Mouse (Mus musculus): Measurements from ENCODE around the gene Man2a2. TPM values are rescaled to one million over a fixed set of nuclear protein-coding genes. Genes with fewer than 3 reads are reported as not detected.

Gene Man2a2
- polyA plus RNA-seq, 1 experiment from 2014 or later: 24.0 TPM

DNA sequence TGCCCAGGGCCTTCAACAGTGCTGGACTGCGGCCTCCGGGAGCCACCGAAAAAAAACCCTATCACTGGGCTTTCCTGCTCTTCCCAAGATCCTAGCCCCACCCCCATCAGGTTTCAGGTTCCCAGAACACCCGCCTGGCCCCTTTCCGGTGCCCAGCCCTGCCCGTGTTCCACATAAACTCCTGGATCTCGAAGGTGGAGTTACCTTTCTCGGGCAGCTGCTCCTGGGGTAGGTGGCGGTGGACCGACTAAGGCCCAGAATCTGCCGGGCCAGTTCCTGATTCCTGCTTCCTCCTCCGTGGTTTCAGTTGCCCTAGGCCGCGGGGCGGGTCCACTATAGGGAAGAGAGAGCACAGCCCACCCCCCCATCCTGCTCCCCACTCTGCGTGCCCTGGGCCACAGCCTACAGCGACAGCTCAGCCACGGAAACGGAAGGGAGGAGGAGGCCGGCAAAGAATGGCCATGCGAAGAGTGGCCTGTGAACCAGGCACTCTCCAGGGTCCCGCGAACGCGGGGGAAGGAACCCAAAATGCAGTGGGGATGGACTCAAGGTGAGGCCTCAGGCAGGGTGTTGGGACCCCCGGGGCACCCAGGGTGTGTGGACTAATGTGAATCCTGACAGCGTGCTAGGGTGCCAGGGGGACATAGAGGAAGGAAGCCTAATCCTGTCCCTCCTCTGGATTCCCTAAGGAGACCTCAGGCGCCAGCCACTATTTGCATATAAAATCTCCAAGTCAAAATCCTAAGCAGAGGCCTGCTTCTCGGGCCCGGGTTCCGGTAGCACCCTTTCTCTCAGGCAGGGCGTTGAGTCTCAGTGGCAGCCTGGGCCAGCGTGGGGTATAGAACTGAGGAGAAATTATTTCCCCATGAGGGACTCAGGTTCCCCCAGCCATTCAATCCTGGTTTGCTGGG lies 16.7 kb upstream of the Man2a2 start, which contains the start of gene Fes:
TSS of gene Fes (minus strand) at position 314 of the 911 bp plus-strand sequence.
- 0 out of 2 replicates have a peak, but pooled peaks have one; percentile 10 for ATAC-seq
- H3K4me2 ChIP-seq (ENCODE audit: low read length): no peak within 1 kb of the TSS
- peaks cover 8% of the 10 kb centered on the region for H3K36me3 ChIP-seq (ENCODE audit: control insufficient read depth, insufficient read depth)

GRCm38 (mm10) chr7:80387033-80387632 lies 16.0 kb upstream of the Man2a2 start:
- Histone ChIP-seq H3K4me1 (replicated peaks; ENCODE audit: control insufficient read depth, insufficient read depth, low read length) (peaks cover 5% of the 10 kb centered on the region; the same call in 1 of the 2 replicates), H3K9ac (replicated peaks; ENCODE audit: low read depth, low read length) (no peak overlapping the region), H3K27me3 (replicated peaks; ENCODE audit: control insufficient read depth, insufficient read depth, low read length) (peaks cover 7% of the 10 kb centered on the region), H3K36me3 (ENCODE audit: control insufficient read depth, insufficient read depth) (peaks cover 2% of the 10 kb centered on the region), H3K9me3 (ENCODE audit: control insufficient read depth, low read length) (no peaks in the 10 kb centered on the region), H3K27ac (ENCODE audit: low read length) (no peak overlapping the region), H3K4me2 (ENCODE audit: low read length) (no peak overlapping the region), H3K4me3 (replicated peaks; ENCODE audit: low read length) (no peak overlapping the region)
- WGBS: 39% methylated on average over 17 of the region's 17 CpGs
- ATAC-seq: no peak

More for the DNA sequence above, 16.7 kb upstream of the Man2a2 start, which contains the start of gene Fes:
- WGBS: 14% methylated on average over 33 of the region's 33 CpGs
- no peaks in the 10 kb centered on the region for H3K9me3 ChIP-seq (ENCODE audit: control insufficient read depth, low read length)
- peaks cover 5% of the 10 kb centered on the region; the same call in 1 of the 2 replicates for H3K4me1 ChIP-seq (replicated peaks; ENCODE audit: control insufficient read depth, insufficient read depth, low read length)
- H3K27me3 ChIP-seq (replicated peaks; ENCODE audit: control insufficient read depth, insufficient read depth, low read length): peaks cover 7% of the 10 kb centered on the region
- H3K27ac ChIP-seq (ENCODE audit: low read length): no peak within 1 kb of the TSS
- no peak within 1 kb of the TSS for H3K4me3 ChIP-seq (replicated peaks; ENCODE audit: low read length)
- H3K9ac ChIP-seq (replicated peaks; ENCODE audit: low read depth, low read length): no peak within 1 kb of the TSS

DNA sequence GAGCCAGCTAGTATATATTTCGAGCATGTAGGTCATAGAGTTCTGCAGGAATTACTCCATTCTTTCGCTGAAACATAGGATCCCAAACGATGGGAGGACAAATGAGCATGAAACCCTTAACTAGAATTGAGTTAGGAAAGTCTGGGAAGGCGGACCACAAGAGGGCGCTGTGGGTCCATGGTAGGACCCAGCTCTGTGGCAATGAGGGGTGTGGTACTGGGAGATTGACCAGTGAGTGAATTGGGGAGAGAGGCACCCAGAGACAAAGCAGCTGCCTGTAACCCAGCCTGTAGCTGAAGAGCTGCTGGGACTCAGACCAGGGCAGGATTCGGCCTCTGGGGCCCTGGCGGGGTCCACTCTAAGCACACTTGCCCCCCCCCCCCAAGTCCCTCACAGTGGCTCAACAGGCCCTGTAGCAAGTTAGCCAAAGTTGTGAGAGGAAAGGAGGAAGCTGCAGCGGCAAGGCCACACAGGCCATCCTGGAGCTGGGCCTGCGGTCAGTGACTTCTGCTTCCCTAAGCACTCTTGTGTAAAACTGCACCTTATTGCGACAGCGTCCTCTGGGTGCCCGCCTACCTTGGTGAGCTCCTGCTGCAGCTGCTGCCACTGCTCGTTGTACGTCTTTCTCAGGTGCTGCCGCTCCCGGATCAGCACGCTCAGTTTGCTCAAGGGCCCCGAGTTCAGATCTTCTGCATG lies 15.2 kb upstream of the Man2a2 start:
- no peak overlapping the region for H3K4me2 ChIP-seq (ENCODE audit: low read length)

GRCm38 (mm10) chr7:80382919-80383318 lies 11.7 kb upstream of the Man2a2 start:
- Histone ChIP-seq H3K9me3 (ENCODE audit: control insufficient read depth, low read length) (no peaks in the 10 kb centered on the region), H3K9ac (replicated peaks; ENCODE audit: low read depth, low read length) (no peak overlapping the region), H3K36me3 (ENCODE audit: control insufficient read depth, insufficient read depth) (no peaks in the 10 kb centered on the region), H3K27ac (ENCODE audit: low read length) (no peak overlapping the region), H3K4me2 (ENCODE audit: low read length) (no peak overlapping the region), H3K4me3 (replicated peaks; ENCODE audit: low read length) (no peak overlapping the region), H3K27me3 (replicated peaks; ENCODE audit: control insufficient read depth, insufficient read depth, low read length) (peaks cover 7% of the 10 kb centered on the region), H3K4me1 (replicated peaks; ENCODE audit: control insufficient read depth, insufficient read depth, low read length) (peaks cover 5% of the 10 kb centered on the region; the same call in 1 of the 2 replicates)
- ATAC-seq: no peak
- 74% methylated on average over 11 of the region's 11 CpGs for WGBS

More for the DNA sequence above, 15.2 kb upstream of the Man2a2 start:
- no peak overlapping the region for H3K27ac ChIP-seq (ENCODE audit: low read length)
- no peaks in the 10 kb centered on the region for H3K9me3 ChIP-seq (ENCODE audit: control insufficient read depth, low read length)
- WGBS: 35% methylated on average over 18 of the region's 18 CpGs
- no peak overlapping the region for H3K9ac ChIP-seq (replicated peaks; ENCODE audit: low read depth, low read length)
- H3K27me3 ChIP-seq (replicated peaks; ENCODE audit: control insufficient read depth, insufficient read depth, low read length): peaks cover 7% of the 10 kb centered on the region
- no peak overlapping the region for H3K4me3 ChIP-seq (replicated peaks; ENCODE audit: low read length)
- peak; percentile 72 for ATAC-seq
- no peaks in the 10 kb centered on the region; the same call in 1 of the 2 replicates for H3K36me3 ChIP-seq (ENCODE audit: control insufficient read depth, insufficient read depth)
- peaks cover 5% of the 10 kb centered on the region; the same call in 1 of the 2 replicates for H3K4me1 ChIP-seq (replicated peaks; ENCODE audit: control insufficient read depth, insufficient read depth, low read length)

DNA sequence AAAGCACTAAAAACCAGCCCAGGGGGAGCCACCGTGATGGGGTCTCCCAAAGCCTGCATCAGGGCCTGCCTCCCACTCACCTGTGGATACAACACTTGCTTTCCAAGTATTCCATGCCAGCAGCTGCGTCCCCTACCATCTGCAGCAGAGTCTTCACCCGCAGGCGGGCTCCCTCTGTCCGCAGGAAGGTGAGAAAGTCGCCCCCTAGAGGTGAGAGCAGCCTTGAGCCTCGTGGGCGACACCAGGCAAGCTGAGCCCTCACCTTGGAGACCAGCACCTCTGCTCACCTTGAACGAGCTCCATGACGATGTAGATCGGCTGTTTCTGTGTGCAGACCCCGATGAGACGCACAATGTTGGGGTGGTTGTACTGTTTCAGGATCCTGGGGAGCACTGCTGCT lies 8.4 kb upstream of the Man2a2 start:
- no peaks in the 10 kb centered on the region for H3K27me3 ChIP-seq (replicated peaks; ENCODE audit: control insufficient read depth, insufficient read depth, low read length)
- no peaks in the 10 kb centered on the region for H3K9me3 ChIP-seq (ENCODE audit: control insufficient read depth, low read length)
- H3K4me2 ChIP-seq (ENCODE audit: low read length): no peak overlapping the region
- H3K4me3 ChIP-seq (replicated peaks; ENCODE audit: low read length): no peak overlapping the region
- no peak overlapping the region for H3K9ac ChIP-seq (replicated peaks; ENCODE audit: low read depth, low read length)
- H3K4me1 ChIP-seq (replicated peaks; ENCODE audit: control insufficient read depth, insufficient read depth, low read length): no peaks in the 10 kb centered on the region
- H3K27ac ChIP-seq (ENCODE audit: low read length): no peak overlapping the region
- ATAC-seq: no peak
- H3K36me3 ChIP-seq (ENCODE audit: control insufficient read depth, insufficient read depth): no peaks in the 10 kb centered on the region
- WGBS: 61% methylated on average over 13 of the region's 13 CpGs

GRCm38 (mm10) chr7:80377471-80377870 lies 6.3 kb upstream of the Man2a2 start:
- WGBS: 34% methylated on average over 6 of the region's 6 CpGs
- no peak for ATAC-seq
- no peaks in the 10 kb centered on the region for H3K9me3 ChIP-seq (ENCODE audit: control insufficient read depth, low read length)
- H3K27me3 ChIP-seq (replicated peaks; ENCODE audit: control insufficient read depth, insufficient read depth, low read length): no peaks in the 10 kb centered on the region
- H3K27ac ChIP-seq (ENCODE audit: low read length): no peak overlapping the region
- no peaks in the 10 kb centered on the region for H3K36me3 ChIP-seq (ENCODE audit: control insufficient read depth, insufficient read depth)
- H3K4me2 ChIP-seq (ENCODE audit: low read length): no peak overlapping the region
- no peak overlapping the region for H3K4me3 ChIP-seq (replicated peaks; ENCODE audit: low read length)
- no peaks in the 10 kb centered on the region for H3K4me1 ChIP-seq (replicated peaks; ENCODE audit: control insufficient read depth, insufficient read depth, low read length)
- H3K9ac ChIP-seq (replicated peaks; ENCODE audit: low read depth, low read length): no peak overlapping the region

- H3K9me3 ChIP-seq (ENCODE audit: control insufficient read depth, low read length): no peaks in the 10 kb centered on the region
- no peak overlapping the region for H3K4me2 ChIP-seq (ENCODE audit: low read length)
- no peaks in the 10 kb centered on the region for H3K27me3 ChIP-seq (replicated peaks; ENCODE audit: control insufficient read depth, insufficient read depth, low read length)
- H3K36me3 ChIP-seq (ENCODE audit: control insufficient read depth, insufficient read depth): no peaks in the 10 kb centered on the region
- H3K4me1 ChIP-seq (replicated peaks; ENCODE audit: control insufficient read depth, insufficient read depth, low read length): 0 out of 2 replicates have a peak, but pooled peaks cover 3% of the 10 kb centered on the region
- H3K4me3 ChIP-seq (replicated peaks; ENCODE audit: low read length): no peak overlapping the region
- WGBS: 73% methylated on average over 10 of the region's 10 CpGs
- no peak overlapping the region for H3K9ac ChIP-seq (replicated peaks; ENCODE audit: low read depth, low read length)
- H3K27ac ChIP-seq (ENCODE audit: low read length): no peak overlapping the region
- no peak for ATAC-seq
Measured at GRCm38 (mm10) chr7:80376192-80376591, 5.0 kb upstream of the Man2a2 start.

GRCm38 (mm10) chr7:80375376-80376039 lies 4.3 kb upstream of the Man2a2 start:
- ATAC-seq: no peak
- WGBS: 90% methylated on average over 9 of the region's 9 CpGs

More at GRCm38 (mm10) chr7:80375376-80376039, 4.3 kb upstream of the Man2a2 start:
- Histone ChIP-seq H3K4me1 (replicated peaks; ENCODE audit: control insufficient read depth, insufficient read depth, low read length) (0 out of 2 replicates have a peak, but pooled peaks cover 3% of the 10 kb centered on the region), H3K4me3 (replicated peaks; ENCODE audit: low read length) (no peak overlapping the region), H3K27ac (ENCODE audit: low read length) (no peak overlapping the region), H3K27me3 (replicated peaks; ENCODE audit: control insufficient read depth, insufficient read depth, low read length) (no peaks in the 10 kb centered on the region), H3K9me3 (ENCODE audit: control insufficient read depth, low read length) (no peaks in the 10 kb centered on the region), H3K36me3 (ENCODE audit: control insufficient read depth, insufficient read depth) (no peaks in the 10 kb centered on the region), H3K4me2 (ENCODE audit: low read length) (no peak overlapping the region), H3K9ac (replicated peaks; ENCODE audit: low read depth, low read length) (no peak overlapping the region)
